Mouse (Mus musculus) cortical plate, adult 2 months (tissue): ENCODE measurements around the gene Hist1h4m.
"Not testable (repeated sequence)": the region's sequence is repeated elsewhere in the genome, so short reads cannot be mapped to it uniquely, and the experiment has no call there.

Experiments
- CTCF ChIP-seq: fragments of 200-500 bp; IDR thresholded peaks from 2 replicates; pipeline ENCODE4 v1.5.1; 2011; ENCODE audit warnings: mild to moderate bottlenecking, control low read depth, low read length; ENCODE audit not compliant: insufficient read depth; ENCODE audit errors: extremely low read depth
- POLR2A ChIP-seq: fragments of 200-500 bp; IDR thresholded peaks from 2 replicates; pipeline ENCODE4 v1.6.1; 2011; ENCODE audit warnings: mild to moderate bottlenecking, low read length, control low read depth; ENCODE audit not compliant: insufficient read depth; ENCODE audit errors: extremely low read depth

GRCm38 (mm10) chr13:21797163-21797562, 14.4 kb upstream of the Hist1h4m start:
- TF ChIP-seq CTCF, POLR2A: not testable (repeated sequence)
